Mouse (Mus musculus) CD8-positive naive resting alpha-beta T cell, adult 57 days (primary cell): Measurements from ENCODE around the gene Cwc27. TPM values are rescaled to one million over a fixed set of nuclear protein-coding genes. Genes with fewer than 3 reads are reported as not detected.

Source experiments
- total RNA-seq: library from RNA; stranded (reverse); gene quantifications from one replicate; pipeline ENCODE4 v1.2.4, GENCODE M21; 2023

The Cwc27 gene
- 21.6 TPM for total RNA-seq

GRCm38 (mm10) chr13:104816635-104817571 is at the start of gene Cwc27:
Gene Cwc27, minus strand, starts transcription at chr13:104817142.

GRCm38 (mm10) chr13:104863127-104863979 is 46.4 kb upstream of the Cwc27 start, which contains the start of gene Shisal2b:
Gene Shisal2b, minus strand, starts transcription at chr13:104863893.

DNA sequence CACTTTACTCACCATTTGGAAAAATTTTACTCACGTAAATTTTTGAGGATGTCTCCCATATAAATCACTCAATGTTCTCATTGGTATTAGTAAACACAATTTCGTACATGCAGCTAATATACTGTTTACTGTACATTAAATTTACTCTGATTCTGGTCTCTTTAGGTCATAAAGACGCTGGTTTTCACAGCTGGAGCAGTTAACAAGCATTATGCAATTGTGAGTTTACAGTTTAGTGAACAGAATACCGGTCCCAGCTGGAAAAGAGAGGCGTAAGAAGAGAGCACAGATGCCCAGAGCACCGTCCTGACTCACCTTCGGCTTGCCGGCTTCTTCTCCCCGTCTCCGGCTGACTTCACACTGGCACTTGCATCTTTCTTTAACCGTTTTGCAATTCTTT is 24.8 kb downstream of the Cwc27 start, which contains the start of gene Srek1ip1:
Gene Srek1ip1, plus strand, starts transcription at position 301 of the 400 bp plus-strand sequence.

Other genes starting within 250 kb of the Cwc27 start
- 11.2 TPM for gene Srek1ip1, start 24.7 kb downstream of the Cwc27 start, total RNA-seq
- gene Shisal2b, start 46.8 kb upstream of the Cwc27 start, total RNA-seq: not detected
- not detected for gene Rgs7bp, start 237.8 kb upstream of the Cwc27 start, total RNA-seq